ENCODE assay signal across 7 mouse cellular contexts in the genomic region with DNA sequence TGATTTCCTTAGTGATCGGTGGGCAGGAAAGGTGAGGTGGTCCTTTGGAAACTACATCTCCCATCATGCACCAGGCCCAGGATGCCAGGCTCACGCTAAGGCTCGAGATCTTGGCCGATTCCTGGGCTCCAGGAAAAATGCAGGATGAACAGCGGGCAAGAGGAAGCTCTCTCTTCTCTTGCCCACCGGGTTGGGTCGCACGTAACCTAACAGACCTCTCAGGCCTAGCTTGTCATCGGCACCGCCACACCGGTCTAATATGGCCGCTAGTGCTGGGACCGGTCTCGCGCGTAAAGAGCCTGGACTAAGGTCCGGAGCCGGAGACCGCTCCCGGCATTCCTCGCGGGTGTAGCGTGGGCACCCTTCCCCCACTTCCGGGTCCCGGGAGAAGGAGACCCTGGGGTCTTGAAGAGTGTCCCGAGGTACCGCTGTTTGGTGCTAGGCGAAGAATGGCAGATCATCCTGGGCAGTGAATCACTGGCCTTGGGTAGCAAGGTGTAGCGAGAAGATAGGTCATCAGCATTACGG. TPM values are rescaled to one million over a fixed set of nuclear protein-coding genes. Genes with fewer than 3 reads are reported as not detected.
DNase-seq lines count a peak whose midpoint lies in the region; ATAC-seq and TF ChIP-seq lines count a peak whose summit lies in the region.

Thtpa (plus strand) TSS at position 81 of the 528 bp plus-strand sequence.

- peak within 1 kb of the TSS; percentile 84 for H3K4me2 ChIP-seq in intestine, embryonic 14.5 days (ENCODE audit: low read length)

- H3K36me3 ChIP-seq in intestine, embryonic 14.5 days (ENCODE audit: control insufficient read depth, insufficient read depth, low read length) = peaks cover 21% of the 10 kb centered on the region
- H3K36me3 ChIP-seq in midbrain, embryonic 10.5 days = peaks cover 27% of the 10 kb centered on the region

- peak; percentile 72 for ATAC-seq in intestine, embryonic 14.5 days (replicated peaks; ENCODE audit: low FRiP score, low TSS enrichment, low read depth)

- H3K27ac ChIP-seq in cortical plate, adult 2 months (ENCODE audit: insufficient read depth, low read length) = peak within 1 kb of the TSS; percentile 85
- H3K27ac ChIP-seq in intestine, embryonic 14.5 days (ENCODE audit: low read depth) = peak within 1 kb of the TSS; percentile 78
- H3K27ac ChIP-seq in midbrain, embryonic 10.5 days (replicated peaks) = peak within 1 kb of the TSS; percentile 98

- WGBS in intestine, embryonic 14.5 days = 1% methylated on average over 30 of the region's 30 CpGs
- 3% methylated on average over 30 of the region's 30 CpGs for WGBS in midbrain, embryonic 10.5 days

- H3K9ac ChIP-seq in intestine, embryonic 14.5 days (ENCODE audit: low read length) = peak within 1 kb of the TSS; percentile 72

- TF ChIP-seq POLR2A in cortical plate, adult 2 months (IDR thresholded peaks at IDR 0.05; ENCODE audit: extremely low read depth, insufficient read depth, low read length) = peak; percentile 65; the same call in 1 of the 2 replicates

- no peaks in the 10 kb centered on the region for H3K9me3 ChIP-seq in intestine, embryonic 14.5 days (ENCODE audit: control insufficient read depth, low read length)
- no peaks in the 10 kb centered on the region for H3K9me3 ChIP-seq in midbrain, embryonic 10.5 days (replicated peaks)

- no peak for TF ChIP-seq CTCF in cortical plate, adult 2 months (IDR thresholded peaks at IDR 0.05; ENCODE audit: extremely low read depth, insufficient read depth, low read length)

- DNase-seq in adrenal gland, adult 2 months = peak; percentile 89
- DNase-seq in gastrocnemius, postnatal 25 days = peak; percentile 74
- DNase-seq in intestine, embryonic 14.5 days (ENCODE audit: low spot score) = peak; percentile 91
- DNase-seq in left cerebral cortex, postnatal 4 days = peak; percentile 85
- DNase-seq in midbrain, embryonic 10.5 days (ENCODE audit: low spot score) = peak; percentile 88
- DNase-seq in spleen, adult 18-20 months = peak; percentile 59 to 75

- H3K4me1 ChIP-seq in cortical plate, adult 2 months (ENCODE audit: control insufficient read depth, insufficient read depth, low read length) = peaks cover 6% of the 10 kb centered on the region
- H3K4me1 ChIP-seq in intestine, embryonic 14.5 days (replicated peaks; ENCODE audit: control insufficient read depth, insufficient read depth, low read length) = peaks cover 26% of the 10 kb centered on the region
- peaks cover 66% of the 10 kb centered on the region for H3K4me1 ChIP-seq in midbrain, embryonic 10.5 days

- intact Hi-C loops in left cerebral cortex, postnatal 4 days (cut with DNase I) = loop anchor here (5.0 kb wide), 1 partner anchor 187 kb away; no protein-coding TSS in a partner anchor

- H3K4me3 ChIP-seq in cortical plate, adult 2 months (ENCODE audit: insufficient read depth, low read length) = peak within 1 kb of the TSS; percentile 82
- peak within 1 kb of the TSS; percentile 77 for H3K4me3 ChIP-seq in intestine, embryonic 14.5 days (ENCODE audit: low read depth, low read length)
- peak within 1 kb of the TSS; percentile 70 for H3K4me3 ChIP-seq in midbrain, embryonic 10.5 days

- no peaks in the 10 kb centered on the region for H3K27me3 ChIP-seq in intestine, embryonic 14.5 days (replicated peaks; ENCODE audit: control insufficient read depth, insufficient read depth, low read length)
- H3K27me3 ChIP-seq in midbrain, embryonic 10.5 days (ENCODE audit: low read depth, poor library complexity, severe bottlenecking) = no peaks in the 10 kb centered on the region; the same call in 1 of the 2 replicates

RNA-seq across cellular contexts. Expression of gene Thtpa, which starts in this region (rescaled TPM):
- 10 to 100 TPM; 11.6 to 21.6 TPM for total RNA-seq in adrenal gland, adult 2 months (2021)
- 6.0 and 6.7 TPM in 2 replicates for polyA plus RNA-seq in adrenal gland, adult 2 months (2012; rRNA removed)
- polyA plus RNA-seq in cortical plate, adult 2 months (2012; rRNA removed) = 13.8 and 14.5 TPM in 2 replicates
- 10 to 100 TPM; 10.5 to 11.1 TPM for total RNA-seq in gastrocnemius, postnatal 25 days (2021)
- polyA plus RNA-seq in intestine, embryonic 14.5 days (2014; fragmentation: Nextera tagmentation; extraction: Ambion mirVana) = 20.8 and 24.0 TPM in 2 replicates
- total RNA-seq in left cerebral cortex, postnatal 4 days (2021) = 10 to 100 TPM; 34.7 to 35.7 TPM
- 28.1 and 30.8 TPM in 2 replicates for polyA plus RNA-seq in midbrain, embryonic 10.5 days (2016; fragmentation: Nextera tagmentation; extraction: Ambion mirVana)

Comparison
In these comparisons a context has a peak if more than half of its experiments do, and no peak if none do; other contexts are left out.
1. Peak in every context shown above with its lines: DNase-seq, ATAC-seq, H3K4me3 ChIP-seq and H3K27ac ChIP-seq.